ENCODE assay signal across 8 mouse cellular contexts in the genomic region with DNA sequence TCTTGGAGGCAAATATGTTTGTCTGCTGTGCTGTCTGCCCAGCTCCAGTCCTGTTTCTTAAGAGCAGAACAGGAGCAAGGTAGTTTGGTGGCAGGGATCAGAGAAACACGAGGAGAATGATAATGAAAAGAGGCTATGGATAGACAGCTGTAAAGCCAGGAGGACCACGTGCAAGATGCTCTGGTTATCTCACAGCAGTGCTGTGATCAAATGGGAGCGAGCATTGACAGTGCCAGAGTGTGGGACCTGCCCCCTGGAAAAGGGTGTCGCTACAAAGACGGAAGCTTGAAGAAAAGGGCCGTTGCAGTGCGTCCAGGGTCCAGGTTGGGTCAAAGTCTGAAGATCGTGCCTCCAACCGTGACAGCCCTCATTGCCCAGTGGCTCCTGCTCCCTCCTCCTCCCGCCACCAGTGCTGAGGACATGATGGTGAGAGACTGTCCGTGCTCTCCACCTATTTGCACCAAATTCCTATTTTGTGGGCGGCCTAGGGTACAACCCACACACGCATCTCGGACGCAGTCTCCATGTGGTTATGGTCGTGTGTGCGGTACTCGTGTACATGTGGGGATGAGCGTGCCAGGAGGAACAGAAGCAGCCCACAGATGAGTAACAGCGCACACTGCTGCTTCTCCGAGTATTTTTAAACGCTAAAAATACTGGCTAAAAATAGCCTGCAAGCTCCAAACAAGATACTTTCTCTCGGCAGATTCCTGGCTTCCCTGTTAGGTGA. TPM values are rescaled to one million over a fixed set of nuclear protein-coding genes. Genes with fewer than 3 reads are reported as not detected.
DNase-seq lines count a peak whose midpoint lies in the region; ATAC-seq and TF ChIP-seq lines count a peak whose summit lies in the region.

No protein-coding gene starts in this region.

- peak overlapping the region; percentile 79 for H3K4me2 ChIP-seq in kidney, postnatal 0 days (ENCODE audit: low read length)
- H3K4me2 ChIP-seq in midbrain, embryonic 12.5 days (replicated peaks) = peak overlapping the region; percentile 98

- no peaks in the 10 kb centered on the region for H3K36me3 ChIP-seq in erythroblast, embryonic 14.5 days (ENCODE audit: control insufficient read depth)
- no peaks in the 10 kb centered on the region for H3K36me3 ChIP-seq in kidney, postnatal 0 days (ENCODE audit: insufficient read depth, low read length)
- H3K36me3 ChIP-seq in midbrain, embryonic 12.5 days = no peaks in the 10 kb centered on the region

- peaks cover 19% of the 10 kb centered on the region for H3K4me1 ChIP-seq in erythroblast, embryonic 14.5 days (ENCODE audit: control insufficient read depth)
- peaks cover 41% of the 10 kb centered on the region for H3K4me1 ChIP-seq in bone marrow macrophage, adult 2 months (ENCODE audit: control insufficient read depth, insufficient read depth, low read length)
- H3K4me1 ChIP-seq in kidney, postnatal 0 days (replicated peaks; ENCODE audit: insufficient read depth, low read length) = peaks cover 42% of the 10 kb centered on the region
- H3K4me1 ChIP-seq in midbrain, embryonic 12.5 days = peaks cover 55% of the 10 kb centered on the region

- peak; percentile 76 to 87 for DNase-seq in frontal cortex, postnatal 36 days (ENCODE audit: low spot score in 2 of 2)
- no peak for DNase-seq in kidney, postnatal 0 days (ENCODE audit: low spot score)
- DNase-seq in B cell, adult 2 months = no peak

- no peak for ATAC-seq in erythroblast, adult 5-6 weeks (replicated peaks; ENCODE audit: low FRiP score, poor library complexity, severe bottlenecking)
- ATAC-seq in kidney, postnatal 0 days (replicated peaks; ENCODE audit: low FRiP score, low read depth) = peak; percentile 15
- ATAC-seq in midbrain, embryonic 12.5 days (ENCODE audit: low FRiP score, low read depth) = no peak
- ATAC-seq in megakaryocyte-erythroid progenitor cell, adult 5-6 weeks (replicated peaks; ENCODE audit: low FRiP score, low TSS enrichment, poor library complexity, severe bottlenecking) = no peak

- no peaks in the 10 kb centered on the region for H3K9me3 ChIP-seq in erythroblast, embryonic 14.5 days (ENCODE audit: control insufficient read depth, low read length)
- no peaks in the 10 kb centered on the region for H3K9me3 ChIP-seq in kidney, postnatal 0 days (replicated peaks; ENCODE audit: low read length)
- H3K9me3 ChIP-seq in midbrain, embryonic 12.5 days = no peaks in the 10 kb centered on the region

- peaks cover 72% of the 10 kb centered on the region for H3K27me3 ChIP-seq in erythroblast, embryonic 14.5 days (ENCODE audit: control insufficient read depth)
- no peaks in the 10 kb centered on the region for H3K27me3 ChIP-seq in kidney, postnatal 0 days (ENCODE audit: insufficient read depth, low read length)
- peaks cover 87% of the 10 kb centered on the region for H3K27me3 ChIP-seq in midbrain, embryonic 12.5 days

- H3K9ac ChIP-seq in kidney, postnatal 0 days (ENCODE audit: low read depth, low read length) = peak overlapping the region; percentile 65
- 0 out of 2 replicates have a peak overlapping the region, but pooled peaks have one; percentile 11 for H3K9ac ChIP-seq in midbrain, embryonic 12.5 days (replicated peaks)

- TF ChIP-seq CTCF in bone marrow macrophage, adult 2 months (IDR thresholded peaks at IDR 0.05; ENCODE audit: low read depth, low read length) = no peak
- no peak for TF ChIP-seq CTCF in kidney, postnatal 0 days (IDR thresholded peaks at IDR 0.05; ENCODE audit: low read depth)

- WGBS in kidney, postnatal 0 days = 11% methylated on average over 23 of the region's 23 CpGs
- 8% methylated on average over 23 of the region's 23 CpGs for WGBS in midbrain, embryonic 12.5 days

- TF ChIP-seq POLR2A in bone marrow macrophage, adult 2 months (IDR thresholded peaks at IDR 0.05; ENCODE audit: borderline replicate concordance, low read depth, low read length) = no peak

- peak overlapping the region; percentile 19 for H3K4me3 ChIP-seq in erythroblast, embryonic 14.5 days (replicated peaks)
- H3K4me3 ChIP-seq in bone marrow macrophage, adult 2 months (ENCODE audit: insufficient read depth, low read length) = peak overlapping the region; percentile 61
- peak overlapping the region; percentile 54 for H3K4me3 ChIP-seq in kidney, postnatal 0 days (replicated peaks; ENCODE audit: low read depth, low read length)
- peak overlapping the region; percentile 60 for H3K4me3 ChIP-seq in midbrain, embryonic 12.5 days

- no peak overlapping the region for H3K27ac ChIP-seq in bone marrow macrophage, adult 2 months (ENCODE audit: insufficient read depth, low read depth, low read length)
- H3K27ac ChIP-seq in kidney, postnatal 0 days = peak overlapping the region; percentile 77
- no peak overlapping the region for H3K27ac ChIP-seq in midbrain, embryonic 12.5 days (replicated peaks)

RNA-seq across cellular contexts. Expression of gene Usp2, which starts 16.7 kb away (rescaled TPM):
- polyA plus RNA-seq in erythroblast, embryonic 14.5 days (2012) = 0.05 TPM in 1 of 2 replicates, not detected in the other
- 1.0 and 1.3 TPM in 2 replicates for total RNA-seq in erythroblast, adult 5-6 weeks (2015; ENCODE audit: low replicate concordance)
- 0.28 and 5.7 TPM in 2 replicates for total RNA-seq in erythroblast, adult 5-6 weeks (2017; ENCODE audit: low replicate concordance)
- 3.2 and 4.3 TPM in 2 replicates for polyA plus RNA-seq in bone marrow macrophage, adult 2 months (2012; ENCODE audit: insufficient read depth, insufficient read length, missing spikeins)
- 62.9 and 72.1 TPM in 2 replicates for polyA plus RNA-seq in kidney, postnatal 0 days (2015; fragmentation: Nextera tagmentation; extraction: Ambion mirVana)
- 6.4 and 12.5 TPM in 2 replicates for polyA plus RNA-seq in midbrain, embryonic 12.5 days (2016; fragmentation: Nextera tagmentation; extraction: Ambion mirVana)
- total RNA-seq in megakaryocyte-erythroid progenitor cell, adult 5-6 weeks (2014; fragmentation: Nextera tagmentation) = 0.35 and 2.1 TPM in 2 replicates
- total RNA-seq in megakaryocyte-erythroid progenitor cell, adult 5-6 weeks (2017) = 0.15 and 1.8 TPM in 2 replicates

RNA-seq across cellular contexts. Expression of gene Mfrp, which starts 18.0 kb away (rescaled TPM):
- not detected in 2 replicates for polyA plus RNA-seq in erythroblast, embryonic 14.5 days (2012)
- total RNA-seq in erythroblast, adult 5-6 weeks (2015; ENCODE audit: low replicate concordance) = not detected in 2 replicates
- total RNA-seq in erythroblast, adult 5-6 weeks (2017; ENCODE audit: low replicate concordance) = not detected in 2 replicates
- not detected in 2 replicates for polyA plus RNA-seq in bone marrow macrophage, adult 2 months (2012; ENCODE audit: insufficient read depth, insufficient read length, missing spikeins)
- 0.11 and 0.16 TPM in 2 replicates for polyA plus RNA-seq in kidney, postnatal 0 days (2015; fragmentation: Nextera tagmentation; extraction: Ambion mirVana)
- 0.10 TPM in 1 of 2 replicates, not detected in the other for polyA plus RNA-seq in midbrain, embryonic 12.5 days (2016; fragmentation: Nextera tagmentation; extraction: Ambion mirVana)
- 0.30 TPM in 1 of 2 replicates, not detected in the other for total RNA-seq in megakaryocyte-erythroid progenitor cell, adult 5-6 weeks (2014; fragmentation: Nextera tagmentation)
- not detected in 2 replicates for total RNA-seq in megakaryocyte-erythroid progenitor cell, adult 5-6 weeks (2017)

RNA-seq across cellular contexts. Expression of gene C1qtnf5, which starts 23.5 kb away (rescaled TPM):
- polyA plus RNA-seq in erythroblast, embryonic 14.5 days (2012) = 0.08 TPM in 1 of 2 replicates, not detected in the other
- 2.1 TPM in 1 of 2 replicates, not detected in the other for total RNA-seq in erythroblast, adult 5-6 weeks (2015; ENCODE audit: low replicate concordance)
- not detected in 2 replicates for total RNA-seq in erythroblast, adult 5-6 weeks (2017; ENCODE audit: low replicate concordance)
- polyA plus RNA-seq in bone marrow macrophage, adult 2 months (2012; ENCODE audit: insufficient read depth, insufficient read length, missing spikeins) = not detected in 2 replicates
- 9.7 and 12.3 TPM in 2 replicates for polyA plus RNA-seq in kidney, postnatal 0 days (2015; fragmentation: Nextera tagmentation; extraction: Ambion mirVana)
- 1.3 TPM in 2 replicates for polyA plus RNA-seq in midbrain, embryonic 12.5 days (2016; fragmentation: Nextera tagmentation; extraction: Ambion mirVana)
- total RNA-seq in megakaryocyte-erythroid progenitor cell, adult 5-6 weeks (2014; fragmentation: Nextera tagmentation) = not detected in 2 replicates
- total RNA-seq in megakaryocyte-erythroid progenitor cell, adult 5-6 weeks (2017) = not detected in 2 replicates

RNA-seq across cellular contexts. Expression of gene Gm49380, which starts 29.7 kb away (rescaled TPM):
- not detected in 2 replicates for polyA plus RNA-seq in erythroblast, embryonic 14.5 days (2012)
- not detected in 2 replicates for total RNA-seq in erythroblast, adult 5-6 weeks (2015; ENCODE audit: low replicate concordance)
- not detected in 2 replicates for total RNA-seq in erythroblast, adult 5-6 weeks (2017; ENCODE audit: low replicate concordance)
- polyA plus RNA-seq in bone marrow macrophage, adult 2 months (2012; ENCODE audit: insufficient read depth, insufficient read length, missing spikeins) = not detected in 2 replicates
- not detected in 2 replicates for polyA plus RNA-seq in kidney, postnatal 0 days (2015; fragmentation: Nextera tagmentation; extraction: Ambion mirVana)
- 0.24 and 0.43 TPM in 2 replicates for polyA plus RNA-seq in midbrain, embryonic 12.5 days (2016; fragmentation: Nextera tagmentation; extraction: Ambion mirVana)
- total RNA-seq in megakaryocyte-erythroid progenitor cell, adult 5-6 weeks (2014; fragmentation: Nextera tagmentation) = not detected in 2 replicates
- not detected in 2 replicates for total RNA-seq in megakaryocyte-erythroid progenitor cell, adult 5-6 weeks (2017)

RNA-seq across cellular contexts. Expression of gene Rnf26, which starts 29.8 kb away (rescaled TPM):
- polyA plus RNA-seq in erythroblast, embryonic 14.5 days (2012) = 8.5 and 11.1 TPM in 2 replicates
- 11.1 and 23.6 TPM in 2 replicates for total RNA-seq in erythroblast, adult 5-6 weeks (2015; ENCODE audit: low replicate concordance)
- total RNA-seq in erythroblast, adult 5-6 weeks (2017; ENCODE audit: low replicate concordance) = 13.5 and 15.6 TPM in 2 replicates
- polyA plus RNA-seq in bone marrow macrophage, adult 2 months (2012; ENCODE audit: insufficient read depth, insufficient read length, missing spikeins) = 24.2 and 25.0 TPM in 2 replicates
- polyA plus RNA-seq in kidney, postnatal 0 days (2015; fragmentation: Nextera tagmentation; extraction: Ambion mirVana) = 46.6 and 49.7 TPM in 2 replicates
- 60.6 and 64.2 TPM in 2 replicates for polyA plus RNA-seq in midbrain, embryonic 12.5 days (2016; fragmentation: Nextera tagmentation; extraction: Ambion mirVana)
- 46.0 and 52.5 TPM in 2 replicates for total RNA-seq in megakaryocyte-erythroid progenitor cell, adult 5-6 weeks (2014; fragmentation: Nextera tagmentation)
- total RNA-seq in megakaryocyte-erythroid progenitor cell, adult 5-6 weeks (2017) = 13.5 and 20.9 TPM in 2 replicates

Comparison
In these comparisons a context has a peak if more than half of its experiments do, and no peak if none do; other contexts are left out.
1. DNase-seq: peak in frontal cortex, postnatal 36 days (2 of 2); none in kidney, postnatal 0 days (single experiment) and B cell, adult 2 months (0 of 2).
2. Peak in every context shown above with its lines, with median percentiles within 50 percentile points of each other: H3K4me3 ChIP-seq.